Mouse (Mus musculus) embryo, embryonic 10 days (tissue): ENCODE data around the gene Bcl7c.

Experiments
- DNase-seq: peaks from one replicate; pipeline ENCODE4 v3.0.0-alpha.2; 2015; ENCODE audit warnings: low spot score

Bcl7c gene

DNA sequence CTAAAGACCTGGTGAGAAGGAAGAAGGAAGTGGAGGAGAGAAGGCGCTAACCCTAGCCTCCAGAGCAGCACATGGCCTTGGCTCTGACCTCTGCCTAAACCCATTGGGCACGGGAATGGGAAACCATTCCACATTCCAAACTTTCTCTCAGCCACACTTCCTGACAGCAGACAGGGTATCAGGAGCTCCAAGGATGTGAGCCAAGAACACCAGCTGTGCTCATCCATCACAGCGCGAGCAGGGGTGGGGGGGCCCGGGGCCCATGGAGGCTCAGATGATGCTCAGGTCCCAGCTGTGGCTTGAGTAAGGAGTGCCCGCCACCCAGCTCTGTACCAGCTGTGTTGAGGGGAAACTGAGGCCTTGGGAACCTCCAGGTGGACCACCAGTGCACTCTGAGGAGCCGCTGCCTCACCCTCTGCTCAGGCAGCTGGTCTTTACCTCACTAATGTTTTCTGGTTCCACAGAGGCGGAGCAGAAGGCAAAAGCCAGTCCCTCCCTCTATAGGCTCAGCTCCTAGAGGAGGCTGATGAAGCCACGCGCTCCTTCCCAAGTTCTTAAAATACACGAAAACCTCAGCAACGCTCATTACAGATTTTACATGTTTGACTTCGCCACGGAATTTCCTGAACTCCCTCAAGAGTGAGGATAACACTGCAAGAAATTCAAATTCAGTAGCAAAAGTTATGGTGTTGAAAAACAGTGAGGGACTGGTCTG is 23.3 kb downstream of the Bcl7c start:
- peak; percentile 18 for DNase-seq

DNA sequence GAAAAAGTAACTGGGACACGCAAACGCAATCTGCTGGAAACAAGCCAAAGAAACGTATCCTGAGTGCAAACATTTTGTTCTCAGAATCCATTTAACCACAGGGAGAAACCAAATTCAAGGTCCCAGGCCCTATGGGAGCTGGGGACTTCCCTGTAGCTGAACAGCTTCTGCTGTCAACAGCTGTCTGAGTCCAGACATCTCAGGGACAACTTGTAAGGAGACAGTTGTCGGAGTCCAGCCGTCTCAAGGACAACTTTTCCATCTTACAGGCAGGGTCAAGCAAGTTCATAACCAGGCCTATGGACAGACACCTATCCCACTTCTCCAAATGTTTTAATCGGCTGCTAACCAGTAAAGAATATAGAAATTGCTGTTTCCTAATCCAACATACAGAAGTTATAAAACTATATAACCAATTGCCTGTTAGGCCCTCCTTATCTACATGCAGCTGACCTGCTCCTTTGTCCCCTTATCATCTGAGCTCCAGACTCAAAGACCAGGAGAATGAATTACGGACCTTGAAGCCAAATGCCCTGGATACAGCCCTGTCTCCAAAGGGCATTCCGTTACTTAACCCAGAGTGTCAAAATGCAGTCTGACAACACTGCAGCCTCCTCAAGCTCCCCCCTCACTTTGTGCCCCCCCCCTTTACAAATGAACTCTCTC is 26.7 kb downstream of the Bcl7c start:
- no peak for DNase-seq

DNA sequence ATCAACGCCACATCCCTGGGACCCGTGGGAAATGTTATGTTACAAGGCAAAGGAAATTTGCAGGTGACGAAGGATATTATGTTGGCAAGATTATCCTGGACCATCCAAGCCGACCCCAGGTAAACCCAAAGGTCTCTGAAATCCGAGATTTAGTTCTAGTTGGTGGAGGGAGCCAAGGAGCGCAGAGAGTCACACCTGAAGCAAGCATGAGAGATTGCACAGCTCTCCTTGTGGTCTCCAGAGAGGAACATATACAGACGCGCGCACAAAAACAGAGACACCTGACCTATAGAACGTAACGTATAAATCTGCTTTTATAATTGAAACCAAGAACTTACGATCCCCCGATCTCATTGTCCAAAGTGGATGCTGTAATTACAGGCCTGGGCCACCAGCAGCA is 28.2 kb downstream of the Bcl7c start:
- DNase-seq: no peak

DNA sequence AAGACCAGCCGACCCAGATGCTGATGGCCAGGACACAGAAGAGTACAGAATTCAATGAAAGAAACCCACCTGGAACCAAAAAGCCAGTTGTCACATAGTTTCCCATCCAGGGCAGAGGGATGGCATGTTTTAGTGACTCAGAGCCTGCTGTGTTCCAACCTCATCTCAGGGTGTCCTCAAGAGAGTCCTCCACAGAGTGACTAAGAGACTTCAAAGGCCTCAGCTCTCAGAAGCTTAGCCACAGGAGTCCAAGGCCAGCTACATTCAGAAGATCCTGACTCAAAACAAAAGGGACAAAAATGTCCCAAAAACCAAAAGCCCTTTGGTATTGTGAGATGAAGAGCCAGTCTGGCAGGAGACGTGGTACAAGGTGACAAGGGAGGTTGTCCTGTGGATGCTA is 29.9 kb downstream of the Bcl7c start:
- DNase-seq: no peak

DNA sequence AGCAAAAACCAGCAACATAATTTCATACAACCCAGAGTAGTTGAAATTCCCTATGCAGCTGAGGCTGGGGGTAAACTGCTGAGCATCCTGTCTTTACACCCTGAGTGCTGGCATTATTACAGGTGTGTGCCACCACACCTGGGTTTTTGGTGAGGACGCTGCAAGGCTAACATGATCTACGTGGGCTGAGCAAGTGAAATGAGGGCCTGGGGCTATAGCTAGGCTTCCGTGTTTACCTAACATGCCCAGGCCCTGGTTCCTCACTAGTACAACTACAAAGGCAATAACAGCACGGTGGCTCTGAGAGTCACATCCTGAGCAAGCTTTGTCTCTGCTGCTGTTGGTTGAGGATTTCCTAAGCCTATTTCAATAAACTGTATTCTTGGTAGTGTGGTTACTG is 31.1 kb downstream of the Bcl7c start:
- no peak for DNase-seq

DNA sequence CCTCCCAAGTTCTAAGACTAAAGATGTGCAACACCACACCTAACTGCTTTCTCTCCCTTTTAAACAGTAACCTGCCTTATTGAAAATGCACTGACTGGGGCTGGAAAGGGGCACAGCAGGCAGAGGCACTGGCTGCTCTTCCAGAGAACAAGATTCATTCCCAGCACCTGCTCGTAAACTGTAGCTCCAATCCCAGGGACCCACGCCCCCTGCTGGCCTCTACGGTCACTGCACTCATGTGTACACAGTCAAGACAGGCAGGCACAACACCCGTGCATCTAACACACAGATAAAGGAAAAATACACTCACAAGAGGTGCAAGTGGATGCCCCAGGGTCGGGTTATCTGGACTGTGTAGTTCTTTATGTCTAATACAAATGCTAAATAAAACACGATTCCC is 31.7 kb downstream of the Bcl7c start:
- DNase-seq: peak; percentile 70

DNA sequence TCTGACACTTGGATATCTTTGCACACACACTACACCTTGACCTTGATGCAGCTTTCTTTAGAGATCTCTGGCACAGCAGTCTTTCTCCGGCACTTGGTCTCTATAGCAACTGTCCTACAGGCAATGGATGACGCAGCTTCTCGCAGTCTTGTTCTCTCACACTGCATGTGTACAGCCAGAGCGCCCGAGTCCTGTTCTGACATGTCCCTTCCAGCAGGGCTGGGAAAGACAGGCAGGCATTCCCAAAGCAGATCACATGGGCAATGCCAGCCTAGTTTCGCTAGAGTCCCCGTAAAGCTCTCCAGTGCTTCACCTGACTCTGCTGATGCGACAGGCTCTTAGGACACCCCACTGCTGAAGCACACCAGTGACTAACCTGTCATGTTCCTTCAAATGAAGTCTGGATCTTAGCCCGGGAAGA is 33.3 kb downstream of the Bcl7c start:
- peak; percentile 24 for DNase-seq

DNA sequence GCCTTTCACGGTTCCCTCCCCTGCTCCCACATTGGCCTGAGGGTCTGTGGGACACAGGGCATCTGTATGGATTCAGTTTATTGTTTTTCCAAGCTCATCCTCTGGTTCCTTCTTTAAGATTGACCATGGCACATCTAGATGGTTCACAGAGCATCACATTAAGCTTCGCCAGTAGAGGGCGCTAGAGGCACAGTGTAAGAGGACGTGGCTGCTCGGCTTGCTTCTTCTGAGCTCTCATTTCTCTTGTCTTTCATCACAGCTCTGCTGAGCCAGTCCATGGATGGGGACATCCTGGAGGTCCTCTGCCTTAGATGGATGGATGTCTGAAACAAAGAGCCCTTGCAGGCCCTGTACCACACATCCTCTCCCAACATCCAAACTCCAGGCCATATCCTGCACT is 33.8 kb downstream of the Bcl7c start:
- DNase-seq: peak; percentile 98

DNA sequence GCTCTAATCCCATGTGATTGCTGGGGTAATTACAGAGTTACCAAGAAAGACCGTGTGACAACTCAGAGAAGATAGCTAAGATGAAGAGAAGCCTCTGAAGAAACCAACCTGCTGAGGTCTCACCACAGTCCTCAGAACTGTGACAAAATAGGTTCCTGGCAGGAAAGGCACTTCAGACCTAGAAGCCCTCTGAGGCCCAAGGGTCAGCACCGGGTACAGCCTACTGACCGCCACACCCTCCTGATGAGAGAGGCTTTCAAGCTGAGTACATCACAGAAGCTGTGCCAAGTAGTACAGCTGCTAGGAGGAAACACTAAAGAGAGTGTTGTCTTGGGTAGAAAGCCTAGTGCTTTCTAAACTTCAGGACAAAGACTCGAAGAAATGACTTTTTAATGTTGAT is 36.0 kb downstream of the Bcl7c start:
- no peak for DNase-seq

DNA sequence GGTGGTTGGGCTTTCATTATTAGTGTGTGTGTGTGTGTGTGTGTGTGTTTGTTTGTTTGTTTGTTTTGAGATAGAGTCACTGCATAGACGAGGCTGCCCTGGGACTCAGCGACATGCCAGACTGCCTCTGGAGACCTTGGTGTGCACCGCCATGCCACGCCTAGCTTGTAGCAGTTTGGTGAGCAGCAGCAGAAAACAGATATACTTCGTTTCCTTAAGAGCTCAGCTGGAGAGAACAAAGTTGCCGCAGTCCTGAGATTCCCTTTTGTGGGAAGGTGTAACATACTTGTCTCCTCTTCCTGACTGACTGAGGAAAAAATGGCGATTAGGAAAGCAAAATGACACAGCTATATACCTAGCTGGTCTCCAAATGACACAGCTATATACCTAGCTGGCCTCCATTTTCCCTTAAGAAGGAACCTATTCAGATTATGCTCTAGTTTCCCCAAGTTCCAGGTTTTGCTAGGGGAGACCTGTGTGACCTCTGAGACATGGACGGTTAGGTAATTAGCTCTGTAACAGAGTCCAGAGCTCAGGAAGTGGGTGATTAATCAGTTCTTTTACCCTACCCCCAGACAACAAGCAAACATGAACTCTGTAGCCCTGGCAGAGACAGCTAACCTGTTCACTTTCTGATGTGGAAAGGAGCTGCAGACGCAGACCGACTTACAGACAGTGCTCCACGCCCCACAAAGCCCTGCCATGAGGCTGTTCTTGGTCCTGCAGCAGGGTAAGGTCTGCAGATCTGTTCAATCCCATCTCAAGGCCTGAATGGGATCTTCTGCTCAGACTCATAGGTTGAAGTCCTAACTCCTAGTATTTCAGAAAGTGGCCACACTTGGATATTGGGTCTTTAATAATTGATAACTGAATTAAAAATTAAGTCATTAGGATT is 36.6 kb downstream of the Bcl7c start:
- DNase-seq: no peak

DNA sequence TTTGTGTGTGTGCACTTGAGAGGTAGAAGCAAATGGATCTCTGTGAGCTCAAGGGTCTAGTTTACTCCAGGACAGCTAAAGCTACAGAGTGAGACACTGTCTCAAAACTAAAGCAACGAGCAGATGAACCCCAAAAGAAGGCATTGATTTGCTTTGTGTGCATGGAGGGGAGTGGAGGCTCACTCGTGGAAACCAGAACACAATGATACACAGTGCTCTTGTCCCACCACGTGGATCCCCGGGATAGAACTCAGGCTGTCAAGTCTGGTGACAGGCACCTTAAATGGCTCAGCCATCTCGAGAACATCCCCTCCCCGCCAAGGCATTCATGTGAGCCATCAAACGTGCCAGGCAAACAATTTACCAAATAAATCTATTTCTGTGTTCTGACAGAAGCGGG is 41.6 kb downstream of the Bcl7c start:
- no peak for DNase-seq

DNA sequence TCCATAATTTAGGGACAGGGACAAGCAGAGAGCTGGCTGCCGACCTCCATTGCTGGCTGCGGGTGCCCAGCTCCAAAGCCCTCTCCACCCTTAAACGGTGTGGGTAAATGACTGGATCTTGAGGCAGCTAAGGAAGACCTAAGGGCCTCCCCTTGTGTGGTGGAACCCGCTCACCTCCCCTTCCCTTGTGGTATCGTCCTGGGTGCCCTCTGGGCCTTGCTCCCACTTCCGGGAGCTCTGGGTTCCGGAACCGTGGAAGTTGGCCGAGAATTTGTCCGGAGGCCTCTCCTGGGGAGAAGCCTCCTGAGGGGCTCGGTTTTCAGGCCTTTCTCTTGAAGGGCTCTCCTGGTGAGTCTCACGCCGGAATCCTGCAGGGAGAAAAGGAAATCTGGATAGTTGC is 42.1 kb downstream of the Bcl7c start:
- DNase-seq: no peak

DNA sequence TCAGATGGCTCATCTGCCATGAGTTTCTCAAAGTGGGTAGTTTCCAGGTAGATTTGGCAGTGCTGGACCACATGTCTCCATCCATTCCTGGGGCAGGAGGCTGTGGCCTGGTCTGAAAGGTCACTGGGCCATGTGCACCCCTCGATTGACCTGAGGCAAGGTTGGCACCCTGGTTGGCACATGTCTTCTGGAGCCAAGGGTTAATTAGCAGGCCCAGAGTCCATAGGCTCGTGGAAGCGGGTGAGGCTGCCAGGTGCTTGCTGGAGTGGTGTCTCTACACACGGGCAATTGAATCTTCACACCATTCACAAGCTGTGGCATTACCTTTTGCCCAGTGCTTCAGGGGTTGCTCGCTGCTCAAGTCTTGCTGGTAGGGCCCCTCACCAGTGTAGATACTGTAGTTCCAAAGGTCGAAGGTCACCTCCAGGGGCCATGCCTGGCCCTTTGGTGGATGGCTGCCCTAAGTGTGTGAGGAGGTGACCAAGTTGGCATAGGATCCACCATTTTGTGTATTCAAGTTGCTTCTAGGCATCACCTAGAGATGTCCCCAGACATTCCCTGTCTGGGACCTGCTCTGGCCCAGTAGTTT is 42.6 kb downstream of the Bcl7c start:
- no peak for DNase-seq

DNA sequence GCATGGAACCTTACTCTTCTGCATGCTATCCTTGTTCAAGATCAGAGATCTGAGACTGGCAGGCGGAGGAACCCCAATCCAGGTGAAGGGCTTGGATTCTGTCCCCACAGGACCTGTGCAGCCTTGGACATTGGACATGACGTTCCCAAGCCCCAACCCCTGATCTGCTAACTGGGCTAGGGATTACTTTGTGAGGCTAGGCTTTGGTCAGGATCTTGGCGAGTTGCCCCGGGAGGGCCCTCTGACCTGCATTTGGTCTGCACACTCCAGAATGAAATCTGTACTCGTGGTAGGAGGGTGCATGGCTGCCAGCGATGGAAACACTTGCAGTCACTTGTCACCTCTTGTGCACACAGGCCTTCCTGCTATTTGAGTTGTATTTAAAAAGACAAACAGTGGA is 45.8 kb downstream of the Bcl7c start:
- DNase-seq: no peak

DNA sequence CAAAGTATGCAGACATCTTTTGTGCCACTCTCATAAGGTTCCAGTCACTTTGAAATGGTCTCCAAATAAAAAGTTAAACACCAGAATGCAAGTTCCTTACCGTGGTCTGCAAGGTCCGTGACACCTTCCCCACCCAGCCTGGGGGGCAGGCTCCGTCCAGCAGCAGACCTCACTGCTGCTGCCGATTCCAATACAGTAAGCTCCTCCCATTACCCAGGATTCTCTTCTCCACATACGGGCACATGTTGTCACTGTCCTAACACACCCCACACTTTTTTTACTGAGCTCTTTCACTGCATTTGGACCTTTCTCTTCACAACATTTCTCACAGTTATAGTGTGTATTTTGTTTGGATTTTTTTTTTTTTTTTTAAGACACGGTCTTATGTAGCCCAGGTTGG is 46.9 kb downstream of the Bcl7c start:
- no peak for DNase-seq

DNA sequence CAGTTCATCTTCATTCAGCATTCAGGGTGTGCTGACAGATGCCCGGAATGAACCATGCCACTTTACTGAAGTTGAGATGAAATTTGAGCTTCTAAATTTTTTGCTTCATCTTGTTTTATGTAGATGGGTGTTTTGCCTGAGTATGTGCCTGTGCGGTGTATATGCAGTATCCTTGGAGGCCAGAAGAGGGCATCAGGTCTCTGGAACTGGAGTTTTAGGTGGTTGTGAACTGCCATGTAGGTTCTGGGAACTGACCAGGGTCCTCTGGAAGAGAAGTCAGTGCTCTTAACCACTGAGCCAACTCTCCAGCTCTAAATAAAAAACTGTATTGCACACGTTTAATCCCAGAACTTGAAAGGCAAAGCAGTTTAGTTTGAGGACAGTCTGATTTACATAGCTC is 47.9 kb downstream of the Bcl7c start:
- DNase-seq: no peak

DNA sequence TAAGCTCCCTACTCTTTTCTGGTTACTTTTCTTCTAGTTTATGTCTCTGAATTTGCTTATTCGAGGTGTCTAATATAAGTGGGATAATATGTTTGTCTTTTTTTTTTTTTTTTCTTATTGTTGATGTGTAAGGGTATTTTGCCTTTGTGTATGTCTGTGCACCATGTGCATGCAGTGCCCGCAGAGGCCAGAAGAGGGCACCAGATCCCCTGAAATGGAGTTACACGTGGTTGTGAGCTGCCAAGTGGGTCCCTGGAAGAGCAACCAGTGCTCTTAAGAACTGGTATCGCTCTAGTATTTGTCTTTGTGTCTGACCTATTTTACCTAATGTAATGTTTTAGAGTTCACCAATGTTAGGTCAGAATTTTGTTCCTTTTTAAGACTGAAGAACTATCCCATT is 51.8 kb downstream of the Bcl7c start:
- peak; percentile 82 for DNase-seq

DNA sequence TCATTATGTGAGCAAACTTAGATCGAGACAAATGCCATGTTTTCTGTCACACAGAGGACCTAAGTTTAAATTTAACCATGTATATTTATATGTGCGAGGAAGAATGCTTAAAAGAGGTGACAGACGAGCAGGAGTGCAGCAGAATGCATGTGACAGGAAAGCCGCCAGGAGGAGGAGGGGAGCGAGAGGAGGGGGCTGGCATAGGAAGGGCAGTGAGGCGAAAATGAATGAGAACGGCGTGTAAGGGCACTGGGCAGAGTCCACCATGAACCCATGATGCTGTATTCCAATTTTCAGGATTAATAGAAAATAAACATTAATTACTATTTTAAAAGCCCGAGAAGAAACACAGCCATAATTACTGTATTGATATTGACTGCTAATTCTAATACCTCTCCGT is 54.4 kb downstream of the Bcl7c start:
- DNase-seq: no peak

DNA sequence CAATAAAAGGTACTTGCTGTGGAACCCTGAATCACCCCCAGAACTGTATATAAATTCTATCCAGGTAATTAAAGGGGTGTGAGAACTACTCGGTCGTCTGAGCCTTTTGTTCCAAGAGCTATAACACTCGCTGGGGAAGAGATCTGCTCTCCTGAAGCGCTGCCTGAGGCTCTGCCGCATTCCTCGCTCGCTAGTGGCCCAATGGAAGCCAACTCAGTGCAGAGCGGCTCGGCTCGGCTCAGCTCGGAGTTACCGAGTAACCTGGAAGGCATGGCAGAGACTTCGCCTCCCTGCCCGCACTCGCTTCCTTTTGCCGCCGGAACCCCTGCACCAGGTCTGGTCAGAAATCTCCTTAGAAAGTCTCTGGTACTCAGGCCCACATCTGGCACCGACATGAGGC is 56.7 kb downstream of the Bcl7c start:
- DNase-seq: peak; percentile 54

DNA sequence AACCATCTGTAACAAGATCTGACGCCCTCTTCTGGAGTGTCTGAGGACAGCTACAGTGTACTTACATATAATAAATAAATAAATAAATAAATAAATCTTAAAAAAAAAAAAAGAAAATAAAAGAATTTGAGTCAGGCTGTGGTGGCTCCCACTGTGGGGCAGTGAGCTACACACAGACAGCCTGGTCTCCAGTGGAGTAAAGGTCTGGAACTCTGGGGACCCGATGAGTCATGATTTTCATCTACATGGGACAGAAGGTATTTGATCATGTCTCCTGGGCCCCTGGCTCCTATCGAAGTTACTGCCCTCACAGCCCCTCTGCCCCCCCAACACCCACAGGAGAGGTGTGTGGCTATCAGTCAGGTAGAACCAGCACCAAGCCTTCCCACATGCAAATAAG is 57.1 kb downstream of the Bcl7c start:
- DNase-seq: no peak

DNA sequence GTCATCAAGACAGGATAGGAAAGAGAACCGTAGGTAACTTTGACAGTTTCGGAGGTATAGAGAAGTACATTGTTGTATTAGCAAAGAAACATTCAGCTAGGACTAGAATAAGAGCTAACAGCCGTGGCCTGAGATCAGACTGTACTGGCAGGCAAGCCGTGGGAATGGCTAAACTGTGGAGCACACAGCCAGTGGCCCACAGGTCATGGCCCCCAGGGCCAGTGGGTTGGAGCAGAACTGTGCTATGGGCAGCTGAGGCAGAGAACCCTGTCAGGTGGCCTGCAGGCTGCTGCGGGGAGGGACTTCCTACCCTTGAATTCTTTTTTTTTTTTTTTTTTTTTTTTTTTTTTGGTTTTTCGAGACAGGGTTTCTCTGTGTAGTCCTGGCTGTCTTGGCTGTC is 59.5 kb downstream of the Bcl7c start:
- no peak for DNase-seq

DNA sequence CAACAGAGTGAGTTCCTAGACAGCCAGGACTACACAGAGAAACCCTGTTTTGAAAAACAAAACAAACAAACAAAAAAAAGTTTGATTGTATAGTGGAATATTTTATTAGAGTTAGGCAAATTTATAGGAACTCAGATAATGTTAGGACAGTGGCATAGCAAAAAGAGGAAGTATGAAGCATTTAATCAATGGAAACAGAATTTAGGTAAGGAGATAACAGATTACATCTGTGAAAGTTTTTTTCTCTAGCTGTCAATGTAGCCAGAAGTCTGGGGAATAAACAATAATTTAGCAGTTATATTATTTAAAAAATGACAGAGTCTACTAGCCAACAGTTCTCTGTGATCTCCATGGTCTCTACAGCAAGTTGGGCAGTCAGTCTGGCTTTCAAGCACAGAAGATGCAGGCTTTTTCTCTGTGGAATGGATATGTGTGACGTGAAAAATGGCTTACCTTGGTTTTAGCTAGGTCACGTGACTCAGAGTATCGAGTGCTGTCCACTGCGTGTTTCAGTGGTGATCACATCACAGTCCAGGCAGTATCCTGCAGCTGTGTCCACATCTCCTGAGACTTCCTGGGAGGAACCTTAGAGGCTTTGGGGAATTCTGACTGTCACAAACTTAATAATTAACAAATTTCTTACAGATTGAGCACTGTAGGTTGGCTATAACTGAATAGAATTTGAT is 60.1 kb downstream of the Bcl7c start:
- no peak for DNase-seq
